ENCODE assay signal across 9 mouse cellular contexts in the genomic region with DNA sequence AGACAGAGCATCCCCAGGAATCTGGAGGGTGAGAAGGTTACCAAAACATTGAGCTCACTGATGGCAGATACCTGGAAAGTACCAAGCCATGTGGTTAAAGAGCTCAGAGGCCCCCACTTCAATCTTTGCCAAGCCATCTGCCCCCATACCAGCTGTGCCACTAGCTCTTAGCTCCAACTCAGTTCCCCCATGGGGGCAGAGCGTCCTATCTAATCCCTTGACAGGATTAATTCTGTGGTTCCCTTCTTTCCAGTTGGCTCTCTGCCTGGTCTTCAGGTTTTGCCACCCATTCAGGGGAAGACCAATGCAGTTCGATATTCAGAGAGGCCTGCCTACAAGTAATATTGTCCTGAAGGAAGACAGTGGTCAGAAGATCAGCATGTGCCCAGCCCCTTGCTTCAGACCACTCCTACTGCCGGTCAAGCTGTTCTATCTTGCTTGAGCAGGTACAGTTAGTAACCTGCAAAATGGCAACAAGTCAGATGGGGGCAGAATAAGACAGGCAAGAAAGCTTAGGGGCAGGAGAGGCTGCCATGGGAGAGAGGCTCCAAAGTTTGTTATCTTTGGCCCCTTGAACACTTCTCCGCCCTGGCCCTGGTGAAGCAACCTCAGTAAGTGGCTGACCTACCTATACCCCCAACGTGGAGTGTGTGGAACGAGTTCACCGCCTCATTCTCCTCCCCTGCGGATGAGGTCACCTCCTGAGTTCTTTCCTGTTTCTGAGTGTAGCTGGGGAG.
DNase-seq lines count a peak whose midpoint lies in the region; ATAC-seq and TF ChIP-seq lines count a peak whose summit lies in the region.
"Had no signal": no experiment of that assay in that cellular context is flagged by ENCODE, and none has a peak within 500 bp of the region (broad histone marks: within the 10 kb centered on the region; RNA-seq: fewer than 3 reads in every experiment).

No protein-coding gene starts in this region.

- ATAC-seq in frontal cortex, adult (ENCODE audit: low TSS enrichment), result no peak
- peak; percentile 85 for ATAC-seq in Patski
- ATAC-seq in kidney, embryonic 14.5 days (ENCODE audit: low FRiP score, low TSS enrichment), result peak; percentile 69
- peak; percentile 97 for ATAC-seq in lung, postnatal 0 days
- ATAC-seq: midbrain, embryonic 16.5 days had no signal

- H3K27me3 ChIP-seq in Patski, result no peaks in the 10 kb centered on the region
- H3K27me3 ChIP-seq in kidney, embryonic 14.5 days (ENCODE audit: control insufficient read depth, insufficient read depth, low read length), result no peaks in the 10 kb centered on the region
- no peaks in the 10 kb centered on the region for H3K27me3 ChIP-seq in lung, postnatal 0 days (replicated peaks; ENCODE audit: insufficient read depth, low read length)

- CTCF ChIA-PET in Patski (lab: Charles Lee), result interaction anchor here (0.9 to 2.9 kb wide), 14 partner anchors 10 to 310 kb away, joined by 3 to 21 read pairs (median 3); no protein-coding TSS in a partner anchor

- no peaks in the 10 kb centered on the region for H3K36me3 ChIP-seq in kidney, embryonic 14.5 days (ENCODE audit: control insufficient read depth, insufficient read depth, low read length)
- no peaks in the 10 kb centered on the region for H3K36me3 ChIP-seq in lung, postnatal 0 days (ENCODE audit: insufficient read depth, low read length)

- H3K9ac ChIP-seq in kidney, embryonic 14.5 days (ENCODE audit: low read depth, low read length), result no peak overlapping the region
- H3K9ac ChIP-seq in lung, postnatal 0 days (replicated peaks; ENCODE audit: low read depth), result no peak overlapping the region

- TF ChIP-seq EP300 in lung, postnatal 0 days (IDR thresholded peaks at IDR 0.05), result peak; percentile 61

- TF ChIP-seq CTCF in Patski (IDR thresholded peaks at IDR 0.05), result peak; percentile 75
- peak; percentile 60 for TF ChIP-seq CTCF in lung, postnatal 0 days (IDR thresholded peaks at IDR 0.05)

- intact Hi-C loops in heart, postnatal 25 days (cut with DNase I), result no loop called here

- H3K4me1 ChIP-seq in kidney, embryonic 14.5 days (ENCODE audit: control insufficient read depth, insufficient read depth, low read length), result peaks cover 8% of the 10 kb centered on the region; the same call in 1 of the 2 replicates
- H3K4me1 ChIP-seq in lung, postnatal 0 days (ENCODE audit: insufficient read depth, low read depth, low read length), result no peaks in the 10 kb centered on the region

- H3K4me3 ChIP-seq in kidney, embryonic 14.5 days (ENCODE audit: low read length), result no peak overlapping the region
- H3K4me3 ChIP-seq in lung, postnatal 0 days (ENCODE audit: low read depth, low read length), result no peak overlapping the region

- no peaks in the 10 kb centered on the region for H3K9me3 ChIP-seq in kidney, embryonic 14.5 days (ENCODE audit: control insufficient read depth, low read length)
- no peaks in the 10 kb centered on the region for H3K9me3 ChIP-seq in lung, postnatal 0 days (ENCODE audit: low read length)

- DNase-seq in frontal cortex, adult 2 months (ENCODE audit: extremely low spot score in 1 of 2, low spot score in 1 of 2), result peak; percentile 2 to 34
- DNase-seq in Patski (ENCODE audit: low read depth, low spot score), result no peak
- DNase-seq in lung, postnatal 0 days (ENCODE audit: low spot score), result peak; percentile 92
- DNase-seq in spleen, adult 18-20 months, result no peak
- DNase-seq in heart, postnatal 25 days (ENCODE audit: low spot score), result no peak
- DNase-seq in heart, postnatal 4 days, result no peak

- no peak overlapping the region for H3K4me2 ChIP-seq in kidney, embryonic 14.5 days (replicated peaks; ENCODE audit: low read depth, low read length)
- H3K4me2 ChIP-seq in lung, postnatal 0 days (replicated peaks; ENCODE audit: low read depth, low read length), result no peak overlapping the region

- H3K27ac ChIP-seq in kidney, embryonic 14.5 days (ENCODE audit: low read depth, low read length), result no peak overlapping the region
- H3K27ac ChIP-seq in lung, postnatal 0 days (ENCODE audit: low read length), result peak overlapping the region; percentile 38; the same call in 1 of the 2 replicates

- WGBS in kidney, embryonic 14.5 days, result 42% methylated on average over 8 of the region's 8 CpGs
- WGBS in lung, postnatal 0 days, result 23% methylated on average over 8 of the region's 8 CpGs

- in situ Hi-C loops in Patski (cut with MboI; ENCODE audit: low pct_unique_long_range_greater_than_20kb), result loop anchor here (5.0 kb wide), 1 partner anchor 209 kb away; no protein-coding TSS in a partner anchor

- POLR2A ChIA-PET in Patski (lab: Charles Lee), result interaction anchor here (0.7 to 0.9 kb wide), 2 partner anchors 73 to 209 kb away, joined by 3 read pairs; no protein-coding TSS in a partner anchor

Comparison
In these comparisons a context has a peak if more than half of its experiments do, and no peak if none do; other contexts are left out.
1. DNase-seq: peak in frontal cortex, adult 2 months (2 of 2) and lung, postnatal 0 days (single experiment); none in Patski (single experiment), spleen, adult 18-20 months (0 of 2), heart, postnatal 25 days (single experiment) and heart, postnatal 4 days (single experiment).